Mouse (Mus musculus) liver, adult 2 months (tissue): ENCODE data around the gene Naa35.

Experiments used
- CTCF ChIP-seq: fragments of 200-500 bp; IDR thresholded peaks from 2 replicates; pipeline ENCODE4 v1.5.1; 2011; ENCODE audit warnings: low read depth, low read length, control low read depth
- POLR2A ChIP-seq: fragments of 200-500 bp; IDR thresholded peaks from 2 replicates; pipeline ENCODE4 v1.6.1; 2011; ENCODE audit warnings: low read length, control low read depth; ENCODE audit not compliant: insufficient read depth; ENCODE audit errors: extremely low read depth

DNA sequence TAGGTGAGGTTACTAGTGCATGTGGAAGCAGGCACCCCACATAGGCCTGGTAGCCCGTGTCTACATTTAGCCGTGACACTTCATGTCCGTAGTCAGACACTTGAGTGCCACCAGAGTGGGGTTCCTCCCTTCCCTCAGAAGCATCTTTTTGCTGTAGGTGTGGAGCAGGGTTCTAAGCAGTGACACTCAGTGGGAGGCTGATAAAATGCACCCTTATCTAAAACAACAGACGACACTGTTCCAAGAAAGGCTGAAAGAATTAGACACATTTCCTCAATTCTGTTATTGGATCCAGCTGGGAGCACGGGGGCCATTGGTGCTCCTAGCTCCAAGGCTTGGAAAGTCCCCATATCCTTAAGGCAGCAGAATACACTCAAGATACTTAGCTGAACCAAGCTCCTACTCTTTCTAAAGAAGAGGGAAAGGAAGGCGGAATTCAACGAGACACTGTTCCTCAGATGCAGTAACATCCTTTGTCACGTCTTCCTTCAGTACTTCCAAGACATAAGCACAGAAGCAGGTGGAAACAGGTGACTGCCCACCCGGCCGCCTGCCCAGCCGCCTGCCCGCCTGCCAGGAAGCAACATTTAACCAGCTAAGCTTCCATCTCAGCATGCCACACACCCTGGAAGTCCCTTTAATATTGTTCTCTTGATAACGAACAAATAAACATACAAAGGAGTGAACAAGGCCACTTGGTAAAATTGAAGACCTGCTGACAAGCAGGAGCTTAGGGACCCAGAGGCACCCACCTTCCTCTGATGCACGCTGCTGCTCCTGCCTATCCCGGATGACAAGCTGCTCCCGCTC, 54.5 kb downstream of the Naa35 start:
- TF ChIP-seq POLR2A (no peak), CTCF (no peak)
